Mouse (Mus musculus) midbrain, embryonic 11.5 days (tissue): Measurements from ENCODE around the gene Wtip. TPM values are rescaled to one million over a fixed set of nuclear protein-coding genes. Genes with fewer than 3 reads are reported as not detected.

Source experiments
- ATAC-seq: fragments of 200-750 bp; cut with Nextera tagmentation; 2 replicates; pipeline ENCODE4 v1.8.0; 2017; ENCODE audit warnings: moderate TSS enrichment, moderate library complexity; ENCODE audit not compliant: low FRiP score
- DNase-seq: peaks from one replicate; pipeline ENCODE4 v3.0.0; 2015; ENCODE audit warnings: low spot score; ENCODE audit errors: missing footprints
- H3K27ac ChIP-seq: fragments of 300-500 bp; sonication (generic); 2 replicates; pipeline ENCODE4 v1.5.1; 2014; ENCODE audit warnings: low read depth, low read length
- H3K27me3 ChIP-seq: fragments of 300-500 bp; sonication (generic); 2 replicates; pipeline ENCODE4 v1.6.1; 2014; ENCODE audit warnings: mild to moderate bottlenecking, low read length, moderate library complexity, mixed read lengths; ENCODE audit not compliant: control insufficient read depth, insufficient read depth
- H3K36me3 ChIP-seq: fragments of 300-500 bp; sonication (generic); 2 replicates; pipeline ENCODE4 v1.6.1; 2014; ENCODE audit warnings: mild to moderate bottlenecking, low read length, moderate library complexity, mixed read lengths; ENCODE audit not compliant: control insufficient read depth, insufficient read depth
- H3K4me1 ChIP-seq: fragments of 300-500 bp; sonication (generic); 2 replicates; pipeline ENCODE4 v1.6.1; 2014; ENCODE audit warnings: low read length; ENCODE audit not compliant: control insufficient read depth, insufficient read depth
- H3K4me2 ChIP-seq: fragments of 300-500 bp; sonication (generic); 2 replicates; pipeline ENCODE4 v1.6.1; 2014; ENCODE audit warnings: mild to moderate bottlenecking, moderate library complexity
- H3K4me3 ChIP-seq: fragments of 300-500 bp; sonication (generic); 2 replicates; pipeline ENCODE4 v1.5.1; 2014; ENCODE audit warnings: low read depth, low read length
- H3K9ac ChIP-seq: fragments of 300-500 bp; sonication (generic); 2 replicates; pipeline ENCODE4 v1.6.1; 2014; ENCODE audit warnings: low read length
- H3K9me3 ChIP-seq: fragments of 300-500 bp; sonication (generic); 2 replicates; pipeline ENCODE4 v1.6.1; 2016; ENCODE audit warnings: low read length; ENCODE audit not compliant: control insufficient read depth
- WGBS: fragments of 180-500 bp; shearing (Covaris S2); extraction: QIAGEN DNeasy Blood & Tissue Kit; methylation state at CpG from one replicate; pipeline ENCODE4 v1.1.7; 2014; 5-methylcytosine and 5-hydroxymethylcytosine counted together
- polyA plus RNA-seq: library from polyadenylated mRNA; unstranded; fragments of >200 nt; fragmentation: Nextera tagmentation; extraction: Ambion mirVana; gene quantifications from 2 replicates; pipeline ENCODE4 v1.2.1, GENCODE M21; 2014

Gene Wtip
- polyA plus RNA-seq, 1 experiment from 2014 or later: 2.7 TPM

- Histone ChIP-seq H3K9me3 (no peaks in the 10 kb centered on the region), H3K9ac (no peak overlapping the region), H3K4me3 (no peak overlapping the region), H3K4me1 (peaks cover 6% of the 10 kb centered on the region; the same call in 1 of the 2 replicates), H3K27me3 (no peaks in the 10 kb centered on the region), H3K36me3 (peaks cover 33% of the 10 kb centered on the region), H3K4me2 (no peak overlapping the region), H3K27ac (no peak overlapping the region)
- DNase-seq: no peak
- 94% methylated on average over 7 of the region's 7 CpGs for WGBS
- no peak for ATAC-seq
Observed at GRCm38 (mm10) chr7:34164671-34165070, 31.6 kb upstream of the Wtip start.

GRCm38 (mm10) chr7:34159167-34159566 is 26.1 kb upstream of the Wtip start:
- Histone ChIP-seq H3K27ac (no peak overlapping the region), H3K36me3 (peaks cover 64% of the 10 kb centered on the region), H3K9me3 (no peaks in the 10 kb centered on the region), H3K9ac (no peak overlapping the region), H3K4me3 (no peak overlapping the region), H3K4me1 (no peaks in the 10 kb centered on the region), H3K27me3 (no peaks in the 10 kb centered on the region), H3K4me2 (no peak overlapping the region)
- DNase-seq (no peak), ATAC-seq (no peak)
- WGBS: 90% methylated on average over 3 of the region's 3 CpGs

GRCm38 (mm10) chr7:34157994-34158393 is 24.9 kb upstream of the Wtip start:
- DNase-seq (no peak), ATAC-seq (no peak)
- Histone ChIP-seq H3K9me3 (no peaks in the 10 kb centered on the region), H3K27me3 (no peaks in the 10 kb centered on the region), H3K9ac (no peak overlapping the region), H3K27ac (no peak overlapping the region), H3K36me3 (peaks cover 67% of the 10 kb centered on the region), H3K4me2 (no peak overlapping the region), H3K4me1 (no peaks in the 10 kb centered on the region), H3K4me3 (no peak overlapping the region)
- 98% methylated on average over 3 of the region's 3 CpGs for WGBS

GRCm38 (mm10) chr7:34147193-34147592 is 14.1 kb upstream of the Wtip start:
- Histone ChIP-seq H3K4me3 (no peak overlapping the region), H3K9me3 (no peaks in the 10 kb centered on the region), H3K4me2 (no peak overlapping the region), H3K9ac (no peak overlapping the region), H3K27me3 (no peaks in the 10 kb centered on the region), H3K27ac (no peak overlapping the region), H3K36me3 (peaks cover 70% of the 10 kb centered on the region), H3K4me1 (no peaks in the 10 kb centered on the region)
- DNase-seq: no peak
- WGBS: 92% methylated on average over 4 of the region's 4 CpGs
- ATAC-seq: no peak

GRCm38 (mm10) chr7:34141123-34141522 is 8.1 kb upstream of the Wtip start:
- H3K4me2 ChIP-seq: no peak overlapping the region
- 96% methylated on average over 13 of the region's 13 CpGs for WGBS
- H3K4me3 ChIP-seq: no peak overlapping the region
- DNase-seq (no peak), ATAC-seq (no peak)
- no peak overlapping the region for H3K9ac ChIP-seq
- H3K27me3 ChIP-seq: no peaks in the 10 kb centered on the region
- H3K4me1 ChIP-seq: no peaks in the 10 kb centered on the region
- H3K27ac ChIP-seq: no peak overlapping the region
- H3K9me3 ChIP-seq: no peaks in the 10 kb centered on the region
- peaks cover 41% of the 10 kb centered on the region for H3K36me3 ChIP-seq

- Histone ChIP-seq H3K9me3 (no peaks in the 10 kb centered on the region), H3K36me3 (peaks cover 33% of the 10 kb centered on the region), H3K4me2 (no peak overlapping the region), H3K27me3 (no peaks in the 10 kb centered on the region), H3K4me3 (no peak overlapping the region), H3K4me1 (no peaks in the 10 kb centered on the region), H3K27ac (no peak overlapping the region), H3K9ac (no peak overlapping the region)
- no peak for DNase-seq
- 92% methylated on average over 6 of the region's 6 CpGs for WGBS
- 0 out of 2 replicates have a peak, but pooled peaks have one; percentile 19 for ATAC-seq
Observed at GRCm38 (mm10) chr7:34139493-34139892, 6.4 kb upstream of the Wtip start.

GRCm38 (mm10) chr7:34134336-34134735 is 1.3 kb upstream of the Wtip start:
- H3K4me1 ChIP-seq: peaks cover 10% of the 10 kb centered on the region
- no peak overlapping the region for H3K4me2 ChIP-seq
- ATAC-seq: no peak
- no peak overlapping the region for H3K9ac ChIP-seq
- no peak overlapping the region for H3K27ac ChIP-seq
- 86% methylated on average over 2 of the region's 2 CpGs for WGBS
- H3K27me3 ChIP-seq: no peaks in the 10 kb centered on the region
- DNase-seq: no peak
- no peaks in the 10 kb centered on the region for H3K9me3 ChIP-seq
- no peaks in the 10 kb centered on the region for H3K36me3 ChIP-seq
- H3K4me3 ChIP-seq: no peak overlapping the region

- H3K9me3 ChIP-seq: no peaks in the 10 kb centered on the region
- H3K4me1 ChIP-seq: peaks cover 10% of the 10 kb centered on the region
- peak overlapping the region; percentile 78 for H3K4me3 ChIP-seq
- H3K27me3 ChIP-seq: no peaks in the 10 kb centered on the region
- no peak overlapping the region; the same call in 1 of the 2 replicates for H3K27ac ChIP-seq
- WGBS: 1% methylated on average over 62 of the region's 116 CpGs
- ATAC-seq (peak; percentile 84), DNase-seq (peak; percentile 95)
- peak overlapping the region; percentile 77 for H3K9ac ChIP-seq
- H3K4me2 ChIP-seq: peak overlapping the region; percentile 54
- H3K36me3 ChIP-seq: no peaks in the 10 kb centered on the region
Observed at GRCm38 (mm10) chr7:34132355-34133079, 551 bp downstream of the Wtip start.

GRCm38 (mm10) chr7:34131959-34132354 is 1.1 kb downstream of the Wtip start:
- no peaks in the 10 kb centered on the region for H3K36me3 ChIP-seq
- H3K4me1 ChIP-seq: peaks cover 10% of the 10 kb centered on the region
- H3K9ac ChIP-seq: peak overlapping the region; percentile 77; the same call in 1 of the 2 replicates
- H3K9me3 ChIP-seq: peaks cover under 1% of the 10 kb centered on the region; the same call in 1 of the 2 replicates
- H3K27ac ChIP-seq: no peak overlapping the region
- peak; percentile 90 for DNase-seq
- H3K27me3 ChIP-seq: no peaks in the 10 kb centered on the region
- WGBS: 21% methylated on average over 3 of the region's 3 CpGs
- peak overlapping the region; percentile 54 for H3K4me2 ChIP-seq
- H3K4me3 ChIP-seq: peak overlapping the region; percentile 78
- ATAC-seq: peak; percentile 7; the same call in 1 of the 2 replicates
